Mouse (Mus musculus): Measurements from ENCODE around the gene Traf3. TPM values are rescaled to one million over a fixed set of nuclear protein-coding genes. Genes with fewer than 3 reads are reported as not detected.

Traf3 gene
- total and polyA plus RNA-seq, 2 experiments = 2.3 to 6.2 TPM

DNA sequence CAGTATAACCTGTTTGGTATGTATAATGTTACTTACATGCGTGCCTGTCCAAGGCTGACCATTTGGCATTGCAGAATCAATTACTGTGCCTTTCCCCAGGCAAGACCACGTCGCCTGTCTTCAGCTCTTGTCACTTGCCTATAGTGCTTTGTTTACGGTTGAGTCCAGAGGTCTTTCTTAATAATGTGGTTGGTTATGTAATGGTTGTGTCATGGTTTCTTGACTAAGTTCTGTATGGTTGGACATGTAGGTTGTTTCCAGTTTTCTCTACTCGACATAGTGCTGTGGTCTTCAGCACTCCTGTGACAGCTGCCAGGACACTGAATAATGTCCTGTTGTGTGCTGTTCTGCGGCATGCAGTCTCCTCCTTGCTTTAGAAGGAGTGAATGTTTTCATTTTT is 26.6 kb downstream of the Traf3 start:
- no peaks in the 10 kb centered on the region for H3K27me3 ChIP-seq (ENCODE audit: control insufficient read depth, insufficient read depth, low read length)

DNA sequence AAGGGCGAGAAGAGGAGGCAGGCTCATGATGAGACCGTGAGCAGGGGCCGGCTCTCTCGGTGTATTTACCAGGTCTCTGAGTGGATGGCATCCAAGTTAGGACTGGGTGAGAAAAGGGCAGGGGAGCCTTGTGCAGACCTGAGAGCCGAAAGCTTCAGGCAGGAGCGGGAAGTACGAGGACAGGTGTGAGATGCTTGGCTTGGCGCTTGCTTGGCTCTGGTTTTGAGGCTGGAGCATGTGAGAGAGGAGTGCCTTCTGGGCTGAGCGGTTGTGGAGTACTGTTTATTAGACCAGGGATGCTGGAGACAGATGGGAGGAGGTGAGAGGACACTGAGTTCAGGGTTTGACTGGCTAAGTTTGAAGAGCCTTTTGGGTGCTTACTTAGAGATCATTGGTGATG is 27.2 kb downstream of the Traf3 start:
- WGBS = 84% methylated on average over 9 of the region's 9 CpGs
- no peak overlapping the region for H3K27ac ChIP-seq (replicated peaks; ENCODE audit: insufficient read depth, low read depth, low read length)
- DNase-seq (ENCODE audit: extremely low read depth, low read depth, low spot score) = no peak

More for the DNA sequence above, 26.6 kb downstream of the Traf3 start:
- WGBS = 80% methylated on average over 6 of the region's 6 CpGs
- Histone ChIP-seq H3K27ac (replicated peaks; ENCODE audit: insufficient read depth, low read depth, low read length) (no peak overlapping the region), H3K9ac (ENCODE audit: low read depth, low read length) (no peak overlapping the region), H3K4me3 (ENCODE audit: insufficient read depth, low read depth, low read length) (no peak overlapping the region), H3K79me2 (ENCODE audit: control insufficient read depth, insufficient read depth, low read length) (peaks cover 9% of the 10 kb centered on the region; the same call in 1 of the 2 replicates), H3K36me3 (ENCODE audit: control insufficient read depth, insufficient read depth, low read length) (no peaks in the 10 kb centered on the region), H3K4me1 (ENCODE audit: control insufficient read depth, insufficient read depth, low read length) (no peaks in the 10 kb centered on the region)
- no peak for DNase-seq (ENCODE audit: extremely low read depth, low read depth, low spot score)
- no peak for TF ChIP-seq CTCF (IDR thresholded peaks at IDR 0.05; ENCODE audit: low read depth, low read length)
- no peak for TF ChIP-seq POLR2A (IDR thresholded peaks at IDR 0.05; ENCODE audit: extremely low read depth, insufficient read depth, low read length)

DNA sequence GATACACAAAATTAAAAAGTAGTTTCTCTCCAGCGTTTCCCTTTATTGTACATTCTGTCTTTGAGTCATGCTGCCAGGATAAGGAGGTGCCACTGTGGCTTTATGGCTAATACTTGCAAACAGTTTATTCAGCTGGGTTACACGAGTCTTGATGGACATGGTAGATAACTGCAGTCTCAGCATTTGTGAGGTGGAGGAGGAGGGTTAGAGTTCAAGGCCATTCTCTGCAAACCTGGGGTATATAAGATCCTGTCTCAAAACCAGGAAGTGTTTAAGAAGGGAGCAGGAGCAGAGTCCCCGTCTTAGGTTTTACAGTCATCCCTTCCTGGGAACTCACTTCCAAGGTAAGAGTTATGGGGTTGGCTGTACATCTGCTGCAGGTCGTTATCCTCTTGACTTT is 30.4 kb downstream of the Traf3 start:
- TF ChIP-seq CTCF (IDR thresholded peaks at IDR 0.05; ENCODE audit: low read depth, low read length) = no peak
- no peak for TF ChIP-seq POLR2A (IDR thresholded peaks at IDR 0.05; ENCODE audit: extremely low read depth, insufficient read depth, low read length)
- Histone ChIP-seq H3K79me2 (ENCODE audit: control insufficient read depth, insufficient read depth, low read length) (peaks cover 9% of the 10 kb centered on the region; the same call in 1 of the 2 replicates), H3K4me3 (ENCODE audit: insufficient read depth, low read depth, low read length) (no peak overlapping the region), H3K36me3 (ENCODE audit: control insufficient read depth, insufficient read depth, low read length) (no peaks in the 10 kb centered on the region), H3K27ac (replicated peaks; ENCODE audit: insufficient read depth, low read depth, low read length) (no peak overlapping the region), H3K27me3 (ENCODE audit: control insufficient read depth, insufficient read depth, low read length) (no peaks in the 10 kb centered on the region), H3K9ac (ENCODE audit: low read depth, low read length) (no peak overlapping the region), H3K4me1 (ENCODE audit: control insufficient read depth, insufficient read depth, low read length) (no peaks in the 10 kb centered on the region)
- DNase-seq (ENCODE audit: extremely low read depth, low read depth, low spot score) = no peak
- 78% methylated on average over 4 of the region's 4 CpGs for WGBS

More for the DNA sequence above, 27.2 kb downstream of the Traf3 start:
- no peaks in the 10 kb centered on the region for H3K4me1 ChIP-seq (ENCODE audit: control insufficient read depth, insufficient read depth, low read length)
- no peaks in the 10 kb centered on the region for H3K27me3 ChIP-seq (ENCODE audit: control insufficient read depth, insufficient read depth, low read length)
- peaks cover 9% of the 10 kb centered on the region; the same call in 1 of the 2 replicates for H3K79me2 ChIP-seq (ENCODE audit: control insufficient read depth, insufficient read depth, low read length)
- TF ChIP-seq CTCF (IDR thresholded peaks at IDR 0.05; ENCODE audit: low read depth, low read length) (no peak), POLR2A (IDR thresholded peaks at IDR 0.05; ENCODE audit: extremely low read depth, insufficient read depth, low read length) (no peak)
- H3K9ac ChIP-seq (ENCODE audit: low read depth, low read length) = no peak overlapping the region
- H3K36me3 ChIP-seq (ENCODE audit: control insufficient read depth, insufficient read depth, low read length) = no peaks in the 10 kb centered on the region
- H3K4me3 ChIP-seq (ENCODE audit: insufficient read depth, low read depth, low read length) = no peak overlapping the region

DNA sequence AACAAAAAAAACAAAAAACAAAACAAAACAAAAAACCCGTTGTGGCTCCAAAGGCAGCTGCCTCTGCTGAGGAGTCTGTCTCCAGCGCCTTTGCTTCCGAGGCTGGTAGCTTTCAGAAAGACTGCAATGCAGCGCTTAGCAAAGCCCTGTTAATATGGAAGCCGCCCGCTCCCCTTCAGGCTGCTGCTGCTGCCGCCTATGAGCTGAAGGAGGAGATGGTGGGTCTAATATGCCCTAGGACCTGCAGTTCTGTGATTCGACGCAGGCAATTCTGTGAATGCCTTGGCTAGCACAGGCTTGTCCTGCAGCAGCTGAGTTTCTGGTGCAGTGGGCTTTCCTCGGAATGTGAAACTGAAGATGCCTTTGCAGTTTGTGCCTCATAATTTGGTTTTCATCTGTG is 36.9 kb downstream of the Traf3 start:
- DNase-seq (ENCODE audit: extremely low read depth, low read depth, low spot score) = no peak
- WGBS = 93% methylated on average over 10 of the region's 10 CpGs
- no peak overlapping the region for H3K9ac ChIP-seq (ENCODE audit: low read depth, low read length)
- no peak overlapping the region for H3K27ac ChIP-seq (replicated peaks; ENCODE audit: insufficient read depth, low read depth, low read length)
- no peaks in the 10 kb centered on the region for H3K27me3 ChIP-seq (ENCODE audit: control insufficient read depth, insufficient read depth, low read length)
- peaks cover 4% of the 10 kb centered on the region; the same call in 1 of the 2 replicates for H3K4me1 ChIP-seq (ENCODE audit: control insufficient read depth, insufficient read depth, low read length)
- H3K36me3 ChIP-seq (ENCODE audit: control insufficient read depth, insufficient read depth, low read length) = no peaks in the 10 kb centered on the region
- peaks cover 9% of the 10 kb centered on the region; the same call in 1 of the 2 replicates for H3K79me2 ChIP-seq (ENCODE audit: control insufficient read depth, insufficient read depth, low read length)
- no peak overlapping the region for H3K4me3 ChIP-seq (ENCODE audit: insufficient read depth, low read depth, low read length)
- no peak for TF ChIP-seq CTCF (IDR thresholded peaks at IDR 0.05; ENCODE audit: low read depth, low read length)
- no peak for TF ChIP-seq POLR2A (IDR thresholded peaks at IDR 0.05; ENCODE audit: extremely low read depth, insufficient read depth, low read length)

DNA sequence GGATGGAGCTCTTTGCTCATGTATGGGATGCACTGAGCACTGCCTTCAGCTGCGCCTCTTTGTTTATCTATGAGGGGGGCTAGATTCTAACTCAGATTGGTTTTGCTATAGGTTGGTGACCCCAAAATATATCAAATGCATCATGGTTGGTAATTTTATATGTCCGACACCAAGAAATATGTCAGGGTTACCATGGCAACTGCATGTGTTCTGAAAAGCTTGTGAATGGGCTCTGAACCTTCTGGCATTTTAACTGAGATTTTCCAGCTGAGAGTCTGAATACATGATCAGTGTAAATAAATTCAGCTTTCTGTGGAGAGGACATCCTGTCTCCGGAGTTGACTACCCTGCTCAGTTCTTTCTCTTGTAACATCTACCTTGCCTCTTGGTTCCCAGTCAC is 37.8 kb downstream of the Traf3 start:
- 95% methylated on average over 3 of the region's 3 CpGs for WGBS
- TF ChIP-seq POLR2A (IDR thresholded peaks at IDR 0.05; ENCODE audit: extremely low read depth, insufficient read depth, low read length) (no peak), CTCF (IDR thresholded peaks at IDR 0.05; ENCODE audit: low read depth, low read length) (no peak)

DNA sequence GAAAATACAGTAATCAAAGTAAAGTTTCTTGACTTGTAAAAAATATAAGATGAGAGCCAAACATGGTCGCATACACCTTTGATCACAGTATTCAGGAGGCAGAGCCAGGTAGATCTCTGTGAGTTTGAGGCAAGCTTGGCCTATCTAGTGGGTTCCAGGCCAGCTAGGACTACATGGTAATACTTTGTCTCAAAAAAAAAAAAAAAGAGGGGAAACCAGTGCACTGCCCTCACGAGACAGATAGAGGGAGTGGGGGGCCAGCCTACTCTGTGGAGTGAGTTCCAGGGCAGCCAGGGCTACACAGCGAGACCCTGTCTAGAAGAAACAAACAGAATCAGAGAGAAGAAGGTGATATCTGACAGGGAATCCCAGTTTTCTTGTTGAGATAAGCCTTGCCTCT is 41.5 kb downstream of the Traf3 start:
- DNase-seq (ENCODE audit: extremely low read depth, low read depth, low spot score) = no peak
- Histone ChIP-seq H3K36me3 (ENCODE audit: control insufficient read depth, insufficient read depth, low read length) (no peaks in the 10 kb centered on the region), H3K4me3 (ENCODE audit: insufficient read depth, low read depth, low read length) (no peak overlapping the region), H3K79me2 (ENCODE audit: control insufficient read depth, insufficient read depth, low read length) (no peaks in the 10 kb centered on the region), H3K27ac (replicated peaks; ENCODE audit: insufficient read depth, low read depth, low read length) (no peak overlapping the region), H3K9ac (ENCODE audit: low read depth, low read length) (no peak overlapping the region), H3K4me1 (ENCODE audit: control insufficient read depth, insufficient read depth, low read length) (peaks cover 4% of the 10 kb centered on the region; the same call in 1 of the 2 replicates), H3K27me3 (ENCODE audit: control insufficient read depth, insufficient read depth, low read length) (no peaks in the 10 kb centered on the region)
- no peak for TF ChIP-seq POLR2A (IDR thresholded peaks at IDR 0.05; ENCODE audit: extremely low read depth, insufficient read depth, low read length)
- TF ChIP-seq CTCF (IDR thresholded peaks at IDR 0.05; ENCODE audit: low read depth, low read length) = no peak
- 93% methylated on average over 3 of the region's 3 CpGs for WGBS

More for the DNA sequence above, 37.8 kb downstream of the Traf3 start:
- H3K79me2 ChIP-seq (ENCODE audit: control insufficient read depth, insufficient read depth, low read length) = peaks cover 9% of the 10 kb centered on the region; the same call in 1 of the 2 replicates
- H3K27ac ChIP-seq (replicated peaks; ENCODE audit: insufficient read depth, low read depth, low read length) = no peak overlapping the region
- H3K4me1 ChIP-seq (ENCODE audit: control insufficient read depth, insufficient read depth, low read length) = peaks cover 4% of the 10 kb centered on the region; the same call in 1 of the 2 replicates
- H3K4me3 ChIP-seq (ENCODE audit: insufficient read depth, low read depth, low read length) = no peak overlapping the region
- DNase-seq (ENCODE audit: extremely low read depth, low read depth, low spot score) = no peak
- no peaks in the 10 kb centered on the region for H3K27me3 ChIP-seq (ENCODE audit: control insufficient read depth, insufficient read depth, low read length)
- H3K9ac ChIP-seq (ENCODE audit: low read depth, low read length) = no peak overlapping the region
- no peaks in the 10 kb centered on the region for H3K36me3 ChIP-seq (ENCODE audit: control insufficient read depth, insufficient read depth, low read length)
